Mouse (Mus musculus) frontal cortex, postnatal 10 days (tissue): ENCODE data around the gene Wdr89.
"Not testable (repeated sequence)": the region's sequence is repeated elsewhere in the genome, so short reads cannot be mapped to it uniquely, and the experiment has no call there.

Experiments used
- DNase-seq, 2 experiments: peaks; one replicate each; pipeline ENCODE4 v3.0.0; 2022; ENCODE audit warnings: low spot score in 2 of 2, mixed read lengths in 1 of 2

The Wdr89 gene

GRCm38 (mm10) chr12:75669258-75670106, at the start of gene Wdr89:
TSS of gene Wdr89 (minus strand) at chr12:75669537.
- DNase-seq: peak; percentile 99 to 100

GRCm38 (mm10) chr12:75713596-75713995, 44.3 kb upstream of the Wdr89 start:
- no peak for DNase-seq

GRCm38 (mm10) chr12:75712905-75713304, 43.6 kb upstream of the Wdr89 start:
- not testable (repeated sequence) for DNase-seq

GRCm38 (mm10) chr12:75710596-75711376, 41.4 kb upstream of the Wdr89 start:
- DNase-seq: no peak

GRCm38 (mm10) chr12:75709506-75709905, 40.2 kb upstream of the Wdr89 start:
- DNase-seq: no peak

GRCm38 (mm10) chr12:75706670-75707069, 37.3 kb upstream of the Wdr89 start:
- DNase-seq: no peak

- DNase-seq: no peak
Observed at GRCm38 (mm10) chr12:75702739-75703122, 33.4 kb upstream of the Wdr89 start.

GRCm38 (mm10) chr12:75702084-75702738, 32.9 kb upstream of the Wdr89 start:
- DNase-seq: no peak

GRCm38 (mm10) chr12:75701173-75702083, 32.1 kb upstream of the Wdr89 start:
- no peak for DNase-seq

- DNase-seq: no peak
Observed at GRCm38 (mm10) chr12:75698692-75699091, 29.4 kb upstream of the Wdr89 start.

GRCm38 (mm10) chr12:75695845-75696244, 26.5 kb upstream of the Wdr89 start:
- not testable (repeated sequence) for DNase-seq

- DNase-seq: no peak
Observed at GRCm38 (mm10) chr12:75689003-75689402, 19.7 kb upstream of the Wdr89 start.

GRCm38 (mm10) chr12:75687314-75687713, 18.0 kb upstream of the Wdr89 start:
- no peak for DNase-seq

- not testable (repeated sequence) for DNase-seq
Observed at GRCm38 (mm10) chr12:75684026-75684425, 14.7 kb upstream of the Wdr89 start.

- no peak for DNase-seq
Observed at GRCm38 (mm10) chr12:75683598-75683997, 14.3 kb upstream of the Wdr89 start.

- DNase-seq: no peak
Observed at GRCm38 (mm10) chr12:75682842-75683241, 13.5 kb upstream of the Wdr89 start.

GRCm38 (mm10) chr12:75681101-75681500, 11.8 kb upstream of the Wdr89 start:
- no peak for DNase-seq

- no peak for DNase-seq
Observed at GRCm38 (mm10) chr12:75678393-75678792, 9.1 kb upstream of the Wdr89 start.

- DNase-seq: no peak
Observed at GRCm38 (mm10) chr12:75672630-75673029, 3.3 kb upstream of the Wdr89 start.

- DNase-seq: no peak
Observed at GRCm38 (mm10) chr12:75671759-75672315, 2.5 kb upstream of the Wdr89 start.

- DNase-seq: no peak
Observed at GRCm38 (mm10) chr12:75670611-75671010, 1.3 kb upstream of the Wdr89 start.
